Mouse (Mus musculus): Measurements from ENCODE around the gene Cmtm1. TPM values are rescaled to one million over a fixed set of nuclear protein-coding genes. Genes with fewer than 3 reads are reported as not detected.
"Not testable (repeated sequence)": the region's sequence is repeated elsewhere in the genome, so short reads cannot be mapped to it uniquely, and the experiment has no call there.

Cmtm1 gene
- polyA plus RNA-seq, 1 experiment from 2014 or later: not detected

DNA sequence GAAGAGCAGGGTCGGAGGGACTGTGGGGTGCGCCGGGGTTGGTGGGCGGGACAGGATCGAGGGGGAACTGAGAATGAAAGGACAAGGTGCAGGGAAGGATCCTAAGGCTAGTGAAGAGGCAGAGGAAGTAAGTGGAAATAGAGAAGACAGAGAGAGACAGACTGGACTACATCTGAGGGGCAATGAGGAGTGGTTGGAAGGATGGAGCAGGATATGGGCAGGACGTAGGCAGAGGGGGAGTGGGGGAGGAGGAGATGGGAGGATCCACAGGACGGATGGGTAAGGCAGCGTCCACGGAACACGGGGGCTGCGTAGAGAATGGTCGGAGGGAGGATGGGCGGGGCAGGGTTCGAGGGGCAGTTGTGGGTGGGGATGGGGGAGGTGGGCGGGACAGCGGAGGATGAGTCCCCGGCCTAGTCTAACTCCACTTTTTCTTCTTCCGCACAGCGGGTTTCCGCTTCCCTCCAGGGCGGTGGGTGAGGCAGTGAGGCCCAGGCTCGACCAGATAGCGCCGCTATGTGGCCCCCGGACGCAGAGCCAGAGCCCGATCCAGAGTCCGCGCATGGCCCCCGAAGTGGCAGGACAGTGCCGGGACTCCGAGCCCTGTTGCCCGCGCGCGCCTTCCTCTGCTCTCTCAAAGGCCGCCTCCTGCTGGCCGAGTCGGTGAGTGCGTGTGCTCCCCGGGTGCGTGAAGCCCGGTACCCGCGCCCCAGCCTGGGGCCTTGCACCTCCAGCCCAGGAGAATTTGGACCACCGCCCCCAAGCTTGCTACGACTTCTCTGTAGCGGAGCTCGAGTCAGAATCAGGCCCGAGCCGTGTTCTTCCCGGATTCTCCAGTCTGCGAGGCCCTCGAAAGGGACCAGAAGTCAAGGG lies 30.5 kb upstream of the Cmtm1 start:
- ATAC-seq (ENCODE audit: borderline replicate concordance, extremely low read depth, low FRiP score, low TSS enrichment): peak; percentile 88
- Histone ChIP-seq H3K27ac (peak overlapping the region; percentile 84), H3K4me2 (peak overlapping the region; percentile 87), H3K9ac (peak overlapping the region; percentile 87), H3K4me3 (peak overlapping the region; percentile 68), H3K27me3 (no peaks in the 10 kb centered on the region), H3K4me1 (peaks cover 22% of the 10 kb centered on the region), H3K36me3 (peaks cover 12% of the 10 kb centered on the region; the same call in 1 of the 2 replicates), H3K9me3 (no peaks in the 10 kb centered on the region)
- WGBS: under 1% methylated on average over 52 of the region's 54 CpGs

GRCm38 (mm10) chr8:104339983-104340232 lies 30.0 kb upstream of the Cmtm1 start:
- peak overlapping the region; percentile 87 for H3K9ac ChIP-seq
- peaks cover 22% of the 10 kb centered on the region for H3K4me1 ChIP-seq
- H3K27me3 ChIP-seq: no peaks in the 10 kb centered on the region
- peak overlapping the region; percentile 68 for H3K4me3 ChIP-seq
- 0 out of 2 replicates have a peak, but pooled peaks cover 7% of the 10 kb centered on the region for H3K36me3 ChIP-seq
- H3K4me2 ChIP-seq: peak overlapping the region; percentile 87
- under 1% methylated on average over 6 of the region's 6 CpGs for WGBS
- H3K27ac ChIP-seq: peak overlapping the region; percentile 84
- no peaks in the 10 kb centered on the region for H3K9me3 ChIP-seq
- peak; percentile 27; the same call in 1 of the 2 replicates for ATAC-seq (ENCODE audit: borderline replicate concordance, extremely low read depth, low FRiP score, low TSS enrichment)

- Histone ChIP-seq H3K27me3 (no peaks in the 10 kb centered on the region), H3K4me3 (peak within 1 kb of the TSS; percentile 68), H3K27ac (peak within 1 kb of the TSS; percentile 84), H3K9ac (peak within 1 kb of the TSS; percentile 87), H3K4me2 (peak within 1 kb of the TSS; percentile 87), H3K36me3 (0 out of 2 replicates have a peak, but pooled peaks cover 5% of the 10 kb centered on the region), H3K9me3 (no peaks in the 10 kb centered on the region), H3K4me1 (peaks cover 22% of the 10 kb centered on the region)
- no peak for ATAC-seq (ENCODE audit: borderline replicate concordance, extremely low read depth, low FRiP score, low TSS enrichment)
- 12% methylated on average over 18 of the region's 18 CpGs for WGBS
These were observed 29.5 kb upstream of the Cmtm1 start, which contains the start of gene Cmtm3 for GRCm38 (mm10) chr8:104339229-104339982. Gene Cmtm3, plus strand, starts transcription at chr8:104339410.

DNA sequence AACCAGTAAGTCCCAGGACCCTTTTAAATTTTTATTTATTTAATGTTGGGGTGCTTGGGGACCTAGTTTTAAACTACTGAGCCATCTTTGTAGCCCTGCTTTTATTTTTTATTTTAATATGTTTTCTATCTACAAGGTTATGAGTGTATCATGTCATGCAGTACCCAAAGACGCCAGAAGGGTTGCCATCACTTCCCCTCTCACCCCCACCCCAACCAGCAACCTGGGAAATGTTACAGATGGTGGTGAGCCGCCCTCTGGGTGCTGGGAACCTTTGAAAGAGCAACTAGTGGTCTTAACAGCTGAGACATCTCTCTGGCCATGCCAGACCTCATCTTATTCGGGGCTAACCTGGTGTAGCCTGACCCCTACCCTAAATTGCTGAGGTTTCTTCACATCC lies 27.9 kb upstream of the Cmtm1 start:
- Histone ChIP-seq H3K4me3 (no peak overlapping the region), H3K9ac (no peak overlapping the region), H3K36me3 (no peaks in the 10 kb centered on the region), H3K9me3 (no peaks in the 10 kb centered on the region), H3K27ac (no peak overlapping the region), H3K27me3 (no peaks in the 10 kb centered on the region), H3K4me1 (peaks cover 22% of the 10 kb centered on the region), H3K4me2 (no peak overlapping the region)
- WGBS: 47% methylated on average over 3 of the region's 3 CpGs
- ATAC-seq (ENCODE audit: borderline replicate concordance, extremely low read depth, low FRiP score, low TSS enrichment): no peak

DNA sequence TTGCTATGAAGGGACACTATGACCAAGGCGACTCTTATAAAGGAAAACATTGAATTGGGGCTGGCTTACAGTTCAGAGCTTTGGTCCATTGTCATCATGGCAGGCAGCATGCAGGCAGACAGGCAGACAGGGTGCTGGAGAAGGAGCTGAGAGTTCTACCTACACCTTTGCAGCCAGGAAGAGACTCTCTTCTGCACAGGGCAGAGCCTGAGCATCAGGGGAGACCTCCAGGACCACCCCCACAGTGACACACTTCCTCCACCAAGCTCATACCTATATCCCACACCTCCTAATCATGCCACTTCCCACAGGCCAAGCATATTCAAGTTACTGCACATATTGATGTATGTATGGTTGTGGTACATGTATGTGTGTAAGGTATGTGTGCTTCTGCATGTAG lies 26.9 kb upstream of the Cmtm1 start:
- Histone ChIP-seq H3K4me3 (no peak overlapping the region), H3K27ac (no peak overlapping the region), H3K4me1 (peaks cover 12% of the 10 kb centered on the region), H3K36me3 (no peaks in the 10 kb centered on the region), H3K4me2 (no peak overlapping the region), H3K9me3 (no peaks in the 10 kb centered on the region), H3K27me3 (no peaks in the 10 kb centered on the region), H3K9ac (no peak overlapping the region)
- WGBS: 82% methylated on average over 1 of the region's 1 CpGs
- ATAC-seq (ENCODE audit: borderline replicate concordance, extremely low read depth, low FRiP score, low TSS enrichment): no peak

GRCm38 (mm10) chr8:104334196-104334595 lies 24.3 kb upstream of the Cmtm1 start:
- no peak for ATAC-seq (ENCODE audit: borderline replicate concordance, extremely low read depth, low FRiP score, low TSS enrichment)
- no peak overlapping the region for H3K9ac ChIP-seq
- 28% methylated on average over 1 of the region's 1 CpGs for WGBS
- H3K27me3 ChIP-seq: no peaks in the 10 kb centered on the region
- no peak overlapping the region for H3K27ac ChIP-seq
- H3K9me3 ChIP-seq: no peaks in the 10 kb centered on the region
- no peaks in the 10 kb centered on the region for H3K36me3 ChIP-seq
- H3K4me1 ChIP-seq: peaks cover under 1% of the 10 kb centered on the region; the same call in 1 of the 2 replicates
- H3K4me3 ChIP-seq: no peak overlapping the region
- H3K4me2 ChIP-seq: no peak overlapping the region

GRCm38 (mm10) chr8:104333786-104334185 lies 23.8 kb upstream of the Cmtm1 start:
- 48% methylated on average over 5 of the region's 5 CpGs for WGBS
- ATAC-seq (ENCODE audit: borderline replicate concordance, extremely low read depth, low FRiP score, low TSS enrichment): no peak
- Histone ChIP-seq H3K9me3 (no peaks in the 10 kb centered on the region), H3K4me3 (no peak overlapping the region), H3K27me3 (no peaks in the 10 kb centered on the region), H3K4me1 (no peaks in the 10 kb centered on the region), H3K4me2 (no peak overlapping the region), H3K27ac (no peak overlapping the region), H3K36me3 (no peaks in the 10 kb centered on the region), H3K9ac (no peak overlapping the region)

DNA sequence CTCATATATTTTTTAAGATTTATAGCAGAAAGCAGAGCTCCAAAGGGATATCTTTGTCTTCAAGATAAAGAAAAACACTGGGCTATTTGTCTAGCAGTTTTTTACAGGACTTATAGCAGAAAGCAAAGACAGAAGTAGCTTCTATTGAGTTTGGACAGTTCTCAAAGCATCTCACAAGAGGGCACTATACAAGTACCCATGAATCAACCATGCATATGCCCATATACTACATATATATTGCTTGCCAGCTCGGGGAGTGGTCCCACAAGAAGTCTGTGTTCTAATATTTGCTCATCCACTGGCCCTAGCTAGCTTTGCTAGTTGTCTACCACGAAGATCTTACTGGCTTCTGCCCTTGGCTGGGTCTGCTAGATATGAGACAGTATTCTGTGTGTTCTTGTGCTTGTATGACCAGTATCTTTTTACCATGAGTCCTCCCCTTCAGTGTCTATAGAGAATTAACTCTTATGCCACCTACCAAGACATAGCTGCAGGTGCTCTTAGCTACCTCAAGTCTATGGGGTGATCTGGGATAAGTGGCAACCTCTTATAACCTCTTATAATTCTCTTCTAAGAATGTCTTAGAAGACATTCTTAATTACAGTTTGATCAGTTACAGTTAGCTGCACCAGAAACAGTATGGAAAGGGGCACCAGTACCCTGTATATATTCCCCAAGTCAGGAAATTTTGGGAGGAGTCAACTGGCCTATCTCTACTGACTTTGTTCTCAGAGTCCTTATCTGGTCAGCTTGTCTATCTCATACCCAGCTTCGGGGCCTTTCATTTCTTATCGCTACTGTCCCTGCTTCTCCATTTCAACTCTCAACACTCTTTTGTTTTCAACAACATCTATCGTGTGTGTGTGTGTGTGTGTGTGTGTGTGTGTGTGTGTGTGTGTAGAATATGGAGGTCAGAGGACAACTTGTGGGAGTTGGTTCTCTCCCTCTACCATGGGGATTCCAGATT lies 23.0 kb upstream of the Cmtm1 start:
- no peak overlapping the region for H3K4me2 ChIP-seq
- H3K4me3 ChIP-seq: no peak overlapping the region
- no peaks in the 10 kb centered on the region for H3K36me3 ChIP-seq
- 74% methylated on average over 5 of the region's 5 CpGs for WGBS
- ATAC-seq (ENCODE audit: borderline replicate concordance, extremely low read depth, low FRiP score, low TSS enrichment): no peak
- no peak overlapping the region for H3K9ac ChIP-seq
- no peaks in the 10 kb centered on the region for H3K9me3 ChIP-seq
- no peaks in the 10 kb centered on the region for H3K27me3 ChIP-seq
- H3K27ac ChIP-seq: no peak overlapping the region
- no peaks in the 10 kb centered on the region for H3K4me1 ChIP-seq

DNA sequence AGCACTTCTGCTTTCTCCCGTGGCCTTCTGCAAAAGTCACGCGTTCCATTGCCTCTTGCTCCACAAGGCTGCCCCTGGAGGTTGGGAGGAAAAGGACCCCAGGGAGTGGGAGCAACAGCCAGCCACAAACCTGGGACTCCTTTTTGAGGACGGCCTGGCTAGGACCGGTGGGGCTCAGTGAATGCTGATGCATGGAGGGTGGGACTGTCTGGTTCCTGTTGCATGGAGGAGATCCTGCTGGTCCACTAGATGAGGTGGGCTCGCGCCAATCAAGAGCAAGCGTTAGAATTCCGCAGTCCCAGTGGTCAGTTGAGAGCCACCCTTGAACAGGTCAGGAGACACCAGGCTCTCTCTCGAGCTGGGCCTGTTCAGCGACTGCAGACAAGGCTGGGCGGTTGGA lies 12.0 kb upstream of the Cmtm1 start, which contains the start of gene Cmtm2b:
TSS of gene Cmtm2b (plus strand) at position 301 of the 400 bp plus-strand sequence.
- H3K27ac ChIP-seq; H3K4me2 ChIP-seq; ATAC-seq (ENCODE audit: borderline replicate concordance, extremely low read depth, low FRiP score, low TSS enrichment); H3K9ac ChIP-seq; H3K36me3 ChIP-seq; H3K9me3 ChIP-seq; H3K4me1 ChIP-seq; H3K4me3 ChIP-seq; H3K27me3 ChIP-seq: not testable (repeated sequence)
- 85% methylated on average over 12 of the region's 12 CpGs for WGBS

DNA sequence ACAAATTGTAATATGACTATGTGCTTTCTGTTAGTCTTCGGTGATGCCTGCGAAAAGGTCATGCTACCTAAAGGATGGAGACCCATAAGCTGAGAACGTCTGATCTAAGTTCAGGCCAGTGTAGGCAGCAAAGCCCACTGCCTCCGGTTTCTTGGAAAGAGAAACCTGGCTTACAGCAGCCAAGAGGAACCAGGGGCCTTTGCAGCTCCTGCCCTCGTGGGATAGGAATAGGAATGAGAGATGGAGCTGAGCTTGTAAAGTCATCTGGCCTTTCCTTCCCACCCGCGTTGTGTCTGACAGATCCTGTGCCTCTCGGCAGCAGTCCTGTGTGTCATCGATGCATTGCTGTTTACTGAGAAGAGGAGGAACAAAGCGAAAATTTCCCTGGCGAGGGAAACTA lies 11.3 kb upstream of the Cmtm1 start, which contains the start of gene Gm11020:
TSS of gene Gm11020 (plus strand) at position 301 of the 400 bp plus-strand sequence.
- H3K9ac ChIP-seq; H3K4me1 ChIP-seq; ATAC-seq (ENCODE audit: borderline replicate concordance, extremely low read depth, low FRiP score, low TSS enrichment); H3K36me3 ChIP-seq; H3K27ac ChIP-seq; H3K27me3 ChIP-seq; H3K9me3 ChIP-seq; H3K4me2 ChIP-seq; H3K4me3 ChIP-seq: not testable (repeated sequence)
- WGBS: 77% methylated on average over 11 of the region's 11 CpGs

DNA sequence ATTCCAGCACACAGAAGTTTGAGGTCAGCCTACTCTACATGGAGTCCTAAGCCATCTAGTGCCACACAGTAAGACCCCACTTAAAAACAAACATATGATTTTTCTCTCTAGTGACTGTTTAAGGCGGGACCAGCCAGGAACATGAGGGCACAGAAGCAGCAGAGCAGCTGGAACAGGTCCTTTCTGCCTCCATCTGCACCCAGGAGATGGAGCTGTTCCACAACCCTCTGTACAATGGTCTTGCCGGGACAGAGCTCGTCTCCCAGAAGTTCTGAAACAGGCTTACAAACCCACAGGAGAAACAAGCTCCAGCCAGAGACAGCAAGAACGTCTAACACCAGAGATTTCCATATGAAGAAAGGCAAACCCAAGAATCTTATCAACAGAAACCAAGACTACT lies 3.4 kb upstream of the Cmtm1 start:
- H3K9me3 ChIP-seq: no peaks in the 10 kb centered on the region
- H3K4me3 ChIP-seq: no peak overlapping the region
- no peak overlapping the region for H3K4me2 ChIP-seq
- no peak overlapping the region for H3K27ac ChIP-seq
- no peak overlapping the region for H3K9ac ChIP-seq
- H3K4me1 ChIP-seq: no peaks in the 10 kb centered on the region
- H3K36me3 ChIP-seq: no peaks in the 10 kb centered on the region
- ATAC-seq (ENCODE audit: borderline replicate concordance, extremely low read depth, low FRiP score, low TSS enrichment): no peak
- 65% methylated on average over 4 of the region's 4 CpGs for WGBS
- H3K27me3 ChIP-seq: no peaks in the 10 kb centered on the region

All from lung, embryonic 15.5 days (tissue).